Mouse (Mus musculus) layer of hippocampus, adult 2 months (tissue): ENCODE data around the gene Cd151. TPM values are rescaled to one million over a fixed set of nuclear protein-coding genes. Genes with fewer than 3 reads are reported as not detected.

Experiments
- DNase-seq, 2 experiments: peaks; one replicate each; pipeline ENCODE4 v3.0.0; 2022; ENCODE audit warnings: low spot score in 2 of 2
- H3K27ac ChIP-seq: fragments of 200-600 bp; 2 replicates; pipeline ENCODE4 v1.8.1; 2022
- H3K4me3 ChIP-seq: fragments of 200-600 bp; 2 replicates; pipeline ENCODE4 v1.8.1; 2022; ENCODE audit warnings: mild to moderate bottlenecking
- CTCF ChIP-seq: fragments of 200-600 bp; conservative IDR thresholded peaks from 2 replicates; pipeline ENCODE4 v1.8.1; 2022; ENCODE audit warnings: antibody characterized with exemption, mild to moderate bottlenecking, moderate library complexity
- total RNA-seq, 2 experiments: library from RNA; stranded (reverse); gene quantifications; 2 replicates each; pipeline ENCODE4 v1.2.3; 2021

Cd151 gene
- total RNA-seq, 2 experiments from 2014 or later = 23.4 to 25.1 TPM

- DNase-seq = no peak
- no peak for TF ChIP-seq CTCF
- Histone ChIP-seq H3K4me3 (no peak overlapping the region), H3K27ac (no peak overlapping the region)
Measured at GRCm38 (mm10) chr7:141484186-141485120, 17.3 kb downstream of the Cd151 start.

DNA sequence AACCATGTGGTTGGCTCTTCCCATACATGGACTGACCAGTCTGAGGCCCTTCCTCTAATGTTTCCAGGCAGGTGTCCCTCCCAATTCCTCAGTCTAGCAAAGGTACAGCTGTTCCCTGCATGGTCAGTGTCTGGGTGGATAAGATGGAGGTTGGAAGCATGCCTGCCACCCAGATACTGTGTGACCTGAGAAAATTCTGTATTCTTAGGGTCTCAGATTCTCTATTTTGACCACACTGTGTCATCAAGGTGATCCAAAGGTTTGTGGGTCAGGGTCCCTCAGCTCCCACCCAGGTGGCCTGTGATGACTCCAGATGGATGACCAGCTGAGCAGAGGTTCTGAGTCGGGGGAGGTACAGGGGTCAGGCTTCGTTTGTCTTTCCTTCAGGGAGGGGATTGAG is 18.0 kb downstream of the Cd151 start:
- TF ChIP-seq CTCF = no peak
- DNase-seq = no peak
- no peak overlapping the region for H3K4me3 ChIP-seq
- no peak overlapping the region for H3K27ac ChIP-seq

- DNase-seq = no peak
- TF ChIP-seq CTCF = no peak
- no peak overlapping the region for H3K4me3 ChIP-seq
- no peak overlapping the region for H3K27ac ChIP-seq
Measured at GRCm38 (mm10) chr7:141485606-141486005, 18.4 kb downstream of the Cd151 start.

DNA sequence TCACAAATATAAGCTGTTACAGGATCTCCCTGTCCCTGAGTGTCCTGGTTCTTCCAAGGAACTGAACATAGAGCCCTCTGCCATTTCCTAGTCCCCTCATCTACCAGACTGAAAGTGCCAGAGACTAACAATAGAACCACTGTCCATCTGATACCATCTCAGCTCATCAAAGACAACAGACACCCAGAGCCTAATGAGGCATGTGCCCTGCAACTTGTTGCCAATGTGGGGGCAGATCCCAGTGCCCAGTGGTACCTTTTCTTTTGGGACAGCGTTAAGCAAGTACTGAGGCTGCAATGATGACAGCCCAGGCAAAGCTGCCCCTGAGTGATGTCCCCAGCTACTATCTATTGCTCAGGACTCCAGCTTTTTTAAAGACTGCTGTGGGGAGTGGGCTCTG is 19.0 kb downstream of the Cd151 start:
- no peak overlapping the region for H3K27ac ChIP-seq
- TF ChIP-seq CTCF = no peak
- no peak for DNase-seq
- no peak overlapping the region for H3K4me3 ChIP-seq

DNA sequence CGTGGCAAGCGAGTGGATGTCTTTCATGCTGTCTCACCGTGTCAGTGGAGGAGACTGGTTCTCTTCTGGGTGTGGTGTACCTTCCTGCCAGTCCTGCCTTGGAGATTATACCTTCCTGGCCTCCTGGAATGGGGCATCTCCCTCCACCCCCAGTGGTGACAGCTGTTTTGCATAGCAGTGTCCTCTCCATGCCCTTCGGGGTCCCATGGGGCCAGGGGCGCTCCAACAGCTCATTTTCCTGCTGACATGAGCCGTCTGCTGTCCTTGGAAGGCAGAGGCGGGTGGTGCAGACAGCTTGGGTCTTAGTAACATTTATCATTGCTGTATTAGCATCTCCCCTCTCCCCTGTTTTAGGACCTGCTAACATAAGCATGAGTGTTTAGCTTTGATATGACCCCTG is 19.9 kb downstream of the Cd151 start:
- H3K27ac ChIP-seq = no peak overlapping the region
- TF ChIP-seq CTCF = no peak
- DNase-seq = no peak
- H3K4me3 ChIP-seq = no peak overlapping the region

DNA sequence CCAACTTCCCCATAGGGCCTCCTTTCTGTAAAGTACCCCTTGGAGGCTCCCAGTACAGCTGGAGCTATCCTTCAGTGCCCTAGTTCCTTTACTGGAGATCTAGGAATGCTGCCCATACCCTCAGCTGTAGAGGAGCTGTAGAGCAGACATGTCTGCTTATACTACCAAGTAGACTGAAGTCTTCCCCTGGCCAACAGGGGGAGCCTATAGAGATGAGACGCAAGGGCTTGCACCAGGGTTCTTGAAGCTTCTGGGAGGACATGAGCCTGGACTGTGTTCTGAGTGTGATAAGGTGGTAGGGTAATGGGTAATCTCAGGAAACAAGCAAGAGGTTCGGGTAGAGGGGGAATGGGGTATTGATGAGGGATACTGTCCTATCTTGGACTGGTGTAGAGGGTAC is 24.0 kb downstream of the Cd151 start:
- no peak for DNase-seq
- no peak overlapping the region for H3K4me3 ChIP-seq
- peak; percentile 62 for TF ChIP-seq CTCF
- H3K27ac ChIP-seq = no peak overlapping the region

DNA sequence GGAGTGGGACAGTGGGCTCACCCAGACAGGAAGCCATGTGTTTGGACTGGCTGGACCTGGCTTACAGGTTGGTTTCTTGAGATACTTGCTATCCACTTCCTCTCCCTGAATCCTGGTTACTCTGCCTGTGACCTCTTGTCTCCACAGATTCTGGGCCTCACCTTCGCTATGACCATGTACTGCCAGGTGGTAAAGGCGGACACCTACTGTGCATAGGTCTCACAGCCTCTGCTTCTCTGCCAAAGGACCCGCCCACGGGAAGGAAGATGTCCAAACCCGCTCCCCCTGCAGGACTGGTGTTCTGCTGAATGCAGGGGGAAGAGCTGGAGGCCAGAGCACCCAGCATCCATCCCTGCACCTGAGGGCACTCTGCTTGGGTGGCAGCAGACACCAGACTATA is 25.5 kb downstream of the Cd151 start:
- Histone ChIP-seq H3K27ac (no peak overlapping the region), H3K4me3 (no peak overlapping the region)
- no peak for DNase-seq
- no peak for TF ChIP-seq CTCF

GRCm38 (mm10) chr7:141493729-141494128 is 26.5 kb downstream of the Cd151 start:
- Histone ChIP-seq H3K27ac (no peak overlapping the region), H3K4me3 (no peak overlapping the region)
- TF ChIP-seq CTCF = no peak
- no peak for DNase-seq

DNA sequence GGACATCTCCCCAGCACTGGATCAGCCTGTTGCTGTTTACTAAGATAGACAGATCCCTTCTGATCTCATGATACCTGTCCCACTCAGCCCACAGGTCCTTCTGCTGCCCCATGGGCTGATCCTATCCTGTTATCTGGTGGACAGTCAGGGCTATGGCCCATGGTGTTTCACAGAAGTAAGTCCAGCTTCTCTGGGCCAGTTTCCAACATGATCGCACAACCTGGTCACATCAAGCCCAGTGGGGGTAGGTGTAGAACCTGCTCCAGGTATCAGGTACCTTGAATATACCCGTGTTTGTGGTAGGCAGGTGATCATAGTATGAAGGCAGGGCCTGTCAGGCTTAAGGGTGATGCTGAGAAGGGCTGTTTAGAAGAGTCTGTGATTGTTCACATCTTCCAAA is 28.2 kb downstream of the Cd151 start:
- no peak overlapping the region for H3K27ac ChIP-seq
- no peak for TF ChIP-seq CTCF
- DNase-seq = no peak
- H3K4me3 ChIP-seq = no peak overlapping the region

- DNase-seq = no peak
- H3K27ac ChIP-seq = no peak overlapping the region
- TF ChIP-seq CTCF = no peak
- H3K4me3 ChIP-seq = no peak overlapping the region
Measured at GRCm38 (mm10) chr7:141495940-141496339, 28.7 kb downstream of the Cd151 start.

DNA sequence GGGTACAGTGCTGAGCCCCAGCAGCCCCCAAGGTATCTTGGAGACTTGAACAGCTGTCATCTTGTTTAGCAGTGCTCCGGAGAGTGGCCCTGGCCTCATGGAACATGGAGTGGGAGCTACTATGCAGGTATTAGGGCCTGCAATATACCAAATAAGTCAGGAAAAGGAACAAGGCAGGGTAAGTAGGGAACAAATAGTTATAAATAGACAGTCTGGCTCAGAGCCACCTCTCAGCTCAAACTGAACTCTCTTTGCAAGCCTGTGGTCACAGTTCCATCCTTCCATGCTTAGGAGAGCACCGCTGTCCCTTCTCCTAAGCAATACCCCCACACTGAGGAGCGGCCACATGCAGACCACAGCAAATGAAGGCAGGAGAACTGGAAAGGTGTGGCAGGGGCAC is 30.4 kb downstream of the Cd151 start:
- TF ChIP-seq CTCF = no peak
- DNase-seq = no peak
- Histone ChIP-seq H3K27ac (peak overlapping the region; percentile 28; the same call in 1 of the 2 replicates), H3K4me3 (no peak overlapping the region)

DNA sequence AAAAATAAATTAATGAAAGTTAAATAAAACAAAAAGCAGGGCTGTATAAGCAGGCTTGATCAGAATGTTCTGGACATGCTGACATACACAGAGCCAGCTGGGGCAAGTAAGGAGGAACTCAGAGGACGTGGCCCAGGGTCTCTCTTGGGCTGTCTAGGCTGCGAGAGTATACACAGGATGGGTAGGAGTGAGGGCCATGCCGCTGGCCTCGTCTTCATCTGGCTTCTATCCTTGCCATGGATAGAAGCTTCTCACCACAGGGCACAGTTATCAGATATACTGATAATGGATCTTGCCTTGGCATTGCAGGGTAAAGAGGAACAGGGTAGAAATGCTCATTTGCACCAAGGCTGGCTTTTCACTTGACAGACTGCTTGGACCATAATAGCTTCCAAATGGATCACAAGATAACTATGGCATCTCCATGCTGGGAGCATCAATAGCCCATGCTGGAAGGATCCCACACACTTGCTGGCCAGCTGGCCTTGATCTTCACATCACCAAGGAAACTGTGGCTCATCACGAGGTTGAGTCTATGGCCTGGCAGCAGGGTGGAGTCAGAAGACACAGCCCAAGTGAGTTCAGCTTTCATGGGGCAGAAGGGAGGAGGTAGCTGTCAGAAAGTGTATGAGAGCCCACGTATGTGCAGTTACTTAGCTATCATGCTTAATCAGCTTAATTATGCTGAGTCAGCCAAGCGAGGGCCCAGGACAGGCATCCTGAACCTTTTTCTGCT is 34.8 kb downstream of the Cd151 start:
- Histone ChIP-seq H3K4me3 (no peak overlapping the region), H3K27ac (no peak overlapping the region)
- no peak for TF ChIP-seq CTCF
- no peak for DNase-seq

GRCm38 (mm10) chr7:141502556-141502905 is 35.3 kb downstream of the Cd151 start:
- H3K4me3 ChIP-seq = no peak overlapping the region
- no peak overlapping the region for H3K27ac ChIP-seq
- no peak for DNase-seq
- no peak for TF ChIP-seq CTCF

- DNase-seq = no peak
- H3K4me3 ChIP-seq = no peak overlapping the region
- TF ChIP-seq CTCF = no peak
- H3K27ac ChIP-seq = no peak overlapping the region
Measured at GRCm38 (mm10) chr7:141506278-141506677, 39.1 kb downstream of the Cd151 start.
